Mouse (Mus musculus): ENCODE data around the gene Samt4. TPM values are rescaled to one million over a fixed set of nuclear protein-coding genes. Genes with fewer than 3 reads are reported as not detected.
"Not testable (repeated sequence)": the region's sequence is repeated elsewhere in the genome, so short reads cannot be mapped to it uniquely, and the experiment has no call there.

Samt4 gene
- polyA plus RNA-seq (2015; fragmentation: Nextera tagmentation; extraction: Ambion mirVana), result not detected in 2 replicates

- DNase-seq (ENCODE audit: low spot score), result no peak
These were observed at the start of gene Samt4 for GRCm38 (mm10) chrX:154481702-154482101. Gene Samt4 (plus strand): TSS chrX:154482002.

GRCm38 (mm10) chrX:154443696-154444095 is 38.1 kb upstream of the Samt4 start:
- not testable (repeated sequence) for DNase-seq (ENCODE audit: low spot score)

- not testable (repeated sequence) for DNase-seq (ENCODE audit: low spot score)
These were observed 13.4 kb upstream of the Samt4 start for GRCm38 (mm10) chrX:154468386-154468785.

Other genes starting within 250 kb of the Samt4 start
- not detected in 2 replicates for gene 4930524N10Rik, start 138.6 kb upstream of the Samt4 start, polyA plus RNA-seq (2015; fragmentation: Nextera tagmentation; extraction: Ambion mirVana)
- not detected in 2 replicates for gene Samt2, start 97.4 kb downstream of the Samt4 start, polyA plus RNA-seq (2015; fragmentation: Nextera tagmentation; extraction: Ambion mirVana)